Mouse (Mus musculus): ENCODE data around the gene Lrrc74b. TPM values are rescaled to one million over a fixed set of nuclear protein-coding genes. Genes with fewer than 3 reads are reported as not detected.

The Lrrc74b gene
- polyA plus RNA-seq, 1 experiment from 2014 or later = 0.23 TPM

DNA sequence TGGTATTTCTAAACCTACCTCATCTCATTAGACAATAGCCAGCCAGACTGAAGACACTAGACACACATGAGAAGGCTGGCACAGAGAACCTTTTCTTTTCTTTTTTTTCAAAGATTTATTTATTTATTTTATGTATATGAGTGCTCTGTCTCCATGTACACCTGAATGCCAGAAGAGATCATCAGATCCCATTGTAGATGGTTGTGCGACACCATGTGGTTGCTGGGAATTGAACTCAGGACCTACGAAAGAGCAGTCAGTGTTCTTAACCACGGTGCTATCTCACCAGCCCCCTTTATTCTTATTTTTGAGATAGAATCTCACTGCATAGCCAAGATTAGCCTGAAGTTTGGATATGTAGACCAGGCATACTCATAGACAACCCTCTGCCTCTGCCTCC lies 24.5 kb downstream of the Lrrc74b start:
- H3K4me1 ChIP-seq = peaks cover 6% of the 10 kb centered on the region
- H3K4me3 ChIP-seq (replicated peaks) = no peak overlapping the region
- H3K36me3 ChIP-seq = no peaks in the 10 kb centered on the region
- H3K9ac ChIP-seq = no peak overlapping the region
- H3K9me3 ChIP-seq (replicated peaks) = no peaks in the 10 kb centered on the region
- H3K4me2 ChIP-seq = no peak overlapping the region
- 94% methylated on average over 3 of the region's 3 CpGs for WGBS
- H3K27ac ChIP-seq = no peak overlapping the region
- ATAC-seq (replicated peaks; ENCODE audit: low FRiP score) = no peak
- H3K27me3 ChIP-seq = peaks cover 4% of the 10 kb centered on the region; the same call in 1 of the 2 replicates

DNA sequence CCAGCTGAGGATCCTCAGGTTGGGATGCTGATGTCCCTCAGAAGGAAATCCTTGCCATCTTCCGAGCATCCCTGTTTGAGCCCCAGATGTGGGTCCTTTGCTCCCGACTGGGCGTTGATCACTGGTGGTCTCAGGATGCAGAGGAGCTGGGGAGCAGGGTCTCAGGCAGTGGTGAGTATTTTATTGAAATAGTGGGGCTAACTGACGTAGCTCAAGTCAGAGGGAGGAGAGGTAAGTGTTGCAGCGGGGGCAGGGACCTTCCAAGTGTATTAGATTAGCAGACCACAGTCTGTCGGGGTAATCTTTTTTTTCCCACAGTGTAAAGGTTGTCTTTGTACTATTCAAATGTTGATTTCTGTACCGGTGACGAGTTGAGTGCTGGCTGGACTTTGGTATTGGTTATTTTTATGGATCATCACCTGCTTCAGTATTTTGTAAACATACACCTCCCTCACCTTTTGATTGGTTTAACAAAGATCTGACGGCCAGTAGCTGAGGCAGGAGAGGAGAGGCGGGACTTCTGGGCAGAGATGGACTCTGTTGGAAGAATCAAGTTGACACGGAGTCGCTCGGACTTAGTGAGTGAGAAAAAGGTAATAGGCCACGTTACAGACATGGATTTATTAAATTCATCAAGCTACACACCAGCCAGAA lies 28.2 kb downstream of the Lrrc74b start:
- Histone ChIP-seq H3K4me1 (peaks cover 25% of the 10 kb centered on the region), H3K27ac (no peak overlapping the region), H3K4me3 (replicated peaks) (no peak overlapping the region), H3K9me3 (replicated peaks) (no peaks in the 10 kb centered on the region), H3K36me3 (peaks cover 18% of the 10 kb centered on the region), H3K9ac (no peak overlapping the region), H3K4me2 (no peak overlapping the region), H3K27me3 (no peaks in the 10 kb centered on the region)
- 76% methylated on average over 14 of the region's 14 CpGs for WGBS
- ATAC-seq (replicated peaks; ENCODE audit: low FRiP score) = no peak

DNA sequence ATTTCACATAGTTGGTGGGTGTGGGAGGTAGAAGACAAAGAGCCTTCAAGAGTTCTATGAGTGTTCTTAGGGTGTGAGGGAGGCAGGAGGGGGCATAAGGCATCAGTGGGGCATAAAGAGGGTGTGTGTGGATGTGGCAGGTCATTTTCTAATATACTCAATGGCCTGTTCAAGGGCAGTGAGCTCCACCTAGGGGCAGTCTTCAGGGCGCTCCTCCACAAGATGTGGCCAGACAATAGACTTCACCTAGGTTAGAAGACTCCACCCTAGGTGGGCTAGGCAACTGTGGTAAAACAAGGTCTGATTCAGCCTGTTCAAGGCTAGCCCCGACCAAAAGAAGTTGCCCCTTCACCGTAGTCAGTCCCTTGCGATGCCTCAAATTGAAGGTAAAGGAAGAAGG lies 28.8 kb downstream of the Lrrc74b start:
- H3K36me3 ChIP-seq = peaks cover 24% of the 10 kb centered on the region
- H3K4me3 ChIP-seq (replicated peaks) = peak overlapping the region; percentile 79; the same call in 1 of the 2 replicates
- no peak overlapping the region for H3K27ac ChIP-seq
- 0 out of 2 replicates have a peak overlapping the region, but pooled peaks have one; percentile 79 for H3K4me2 ChIP-seq
- H3K27me3 ChIP-seq = no peaks in the 10 kb centered on the region
- peaks cover 25% of the 10 kb centered on the region for H3K4me1 ChIP-seq
- no peak overlapping the region for H3K9ac ChIP-seq
- 64% methylated on average over 4 of the region's 4 CpGs for WGBS
- no peak for ATAC-seq (replicated peaks; ENCODE audit: low FRiP score)
- H3K9me3 ChIP-seq (replicated peaks) = no peaks in the 10 kb centered on the region

DNA sequence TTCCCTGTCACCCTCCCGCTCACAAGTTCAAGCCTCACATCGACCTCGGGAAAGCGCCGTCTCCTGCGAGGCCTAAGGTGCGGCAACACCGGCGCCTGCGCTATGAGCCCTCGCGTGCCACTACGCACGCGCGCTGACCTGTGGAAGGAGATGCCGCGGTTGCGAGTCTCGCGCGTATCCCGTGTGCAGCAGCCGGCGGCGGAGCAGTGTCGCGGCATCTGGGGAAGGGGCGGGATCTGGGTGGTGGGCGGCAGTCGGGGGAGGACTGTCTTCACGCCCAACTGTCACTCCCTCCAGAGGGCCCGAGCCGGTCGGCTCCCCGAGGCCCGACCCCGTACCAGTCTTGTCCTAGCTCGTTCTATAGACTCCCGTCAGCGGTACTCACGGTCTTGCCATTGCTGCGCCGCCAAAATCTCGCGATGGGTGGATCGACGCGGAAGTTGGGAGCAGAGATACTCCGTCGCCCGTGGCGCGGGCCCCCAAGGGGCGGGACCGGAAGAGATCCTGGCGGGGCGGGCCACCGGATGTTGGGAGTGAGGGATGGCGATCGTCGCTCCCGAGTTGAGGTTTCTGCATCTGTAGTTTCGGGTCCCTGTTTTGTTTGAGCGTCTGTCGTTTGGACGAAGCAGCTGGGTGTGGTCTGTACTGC lies 30.3 kb downstream of the Lrrc74b start, which contains the start of gene Thap7:
Thap7 (minus strand) TSS at position 497 of the 649 bp plus-strand sequence.
- peaks cover 25% of the 10 kb centered on the region for H3K4me1 ChIP-seq
- peak within 1 kb of the TSS; percentile 79 for H3K4me3 ChIP-seq (replicated peaks)
- no peaks in the 10 kb centered on the region for H3K9me3 ChIP-seq (replicated peaks)
- H3K9ac ChIP-seq = peak within 1 kb of the TSS; percentile 78
- no peaks in the 10 kb centered on the region for H3K27me3 ChIP-seq
- H3K36me3 ChIP-seq = peaks cover 39% of the 10 kb centered on the region
- under 1% methylated on average over 67 of the region's 67 CpGs for WGBS
- peak within 1 kb of the TSS; percentile 79 for H3K4me2 ChIP-seq
- peak within 1 kb of the TSS; percentile 98 for H3K27ac ChIP-seq
- ATAC-seq (replicated peaks; ENCODE audit: low FRiP score) = peak; percentile 97

DNA sequence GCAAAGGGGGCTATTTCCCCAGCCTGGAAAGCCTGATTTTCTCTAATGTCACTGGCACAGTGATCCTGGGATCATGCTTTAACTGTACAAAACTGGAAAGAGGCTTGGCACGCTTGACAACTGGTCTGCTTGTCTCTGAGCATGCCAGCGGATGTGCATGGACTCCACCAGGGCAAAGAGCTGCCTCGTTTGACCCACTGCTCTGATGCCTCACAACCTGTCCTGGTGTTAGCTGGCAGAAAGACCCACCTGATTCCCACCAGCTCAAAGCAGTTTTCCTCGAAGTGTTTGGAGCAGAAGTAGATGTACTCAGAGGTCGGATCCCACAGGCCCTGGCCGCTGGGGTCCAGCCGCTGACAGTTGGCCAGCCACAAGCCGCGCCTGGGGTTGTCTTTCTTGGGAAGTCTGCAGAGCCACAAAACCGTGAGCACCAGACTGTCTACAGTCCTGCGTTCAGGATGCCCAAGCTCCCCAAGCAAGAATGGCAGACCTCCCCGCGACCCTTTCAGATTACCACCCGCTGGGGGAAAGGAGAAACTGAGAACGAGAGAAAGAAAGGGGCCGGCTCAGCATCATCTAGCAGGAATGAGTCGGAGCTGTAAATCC lies 31.0 kb downstream of the Lrrc74b start:
- Histone ChIP-seq H3K27me3 (no peaks in the 10 kb centered on the region), H3K4me2 (peak overlapping the region; percentile 79), H3K27ac (peak overlapping the region; percentile 98), H3K9me3 (replicated peaks) (no peaks in the 10 kb centered on the region), H3K4me3 (replicated peaks) (peak overlapping the region; percentile 79), H3K36me3 (peaks cover 46% of the 10 kb centered on the region), H3K4me1 (peaks cover 25% of the 10 kb centered on the region), H3K9ac (peak overlapping the region; percentile 78)
- ATAC-seq (replicated peaks; ENCODE audit: low FRiP score) = 0 out of 2 replicates have a peak, but pooled peaks have one; percentile 2
- 13% methylated on average over 17 of the region's 17 CpGs for WGBS

DNA sequence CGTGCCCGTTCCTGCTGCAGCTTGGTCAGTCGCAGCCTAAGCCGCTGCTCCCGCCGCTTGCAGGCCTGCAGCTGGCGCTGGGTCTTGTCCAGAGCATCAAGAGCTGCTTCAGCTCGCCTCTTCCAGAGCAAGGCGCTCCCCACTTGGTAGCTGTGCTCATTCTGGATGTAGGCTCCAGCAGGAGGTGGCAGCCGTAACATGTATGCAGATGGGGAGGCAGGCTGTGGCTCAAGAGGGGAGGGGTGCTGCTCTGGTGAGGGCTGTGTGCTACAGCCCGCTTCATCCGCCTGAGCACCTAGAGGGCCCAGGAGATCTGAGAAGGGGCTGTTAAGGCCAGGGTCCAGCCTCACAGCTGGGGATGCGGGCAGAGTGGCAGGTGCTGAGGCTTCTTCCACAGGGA lies 32.8 kb downstream of the Lrrc74b start:
- Histone ChIP-seq H3K4me1 (peaks cover 25% of the 10 kb centered on the region), H3K9ac (no peak overlapping the region), H3K36me3 (peaks cover 62% of the 10 kb centered on the region), H3K4me3 (replicated peaks) (no peak overlapping the region), H3K9me3 (replicated peaks) (no peaks in the 10 kb centered on the region), H3K27me3 (no peaks in the 10 kb centered on the region), H3K4me2 (no peak overlapping the region), H3K27ac (no peak overlapping the region)
- ATAC-seq (replicated peaks; ENCODE audit: low FRiP score) = no peak
- 88% methylated on average over 13 of the region's 13 CpGs for WGBS

DNA sequence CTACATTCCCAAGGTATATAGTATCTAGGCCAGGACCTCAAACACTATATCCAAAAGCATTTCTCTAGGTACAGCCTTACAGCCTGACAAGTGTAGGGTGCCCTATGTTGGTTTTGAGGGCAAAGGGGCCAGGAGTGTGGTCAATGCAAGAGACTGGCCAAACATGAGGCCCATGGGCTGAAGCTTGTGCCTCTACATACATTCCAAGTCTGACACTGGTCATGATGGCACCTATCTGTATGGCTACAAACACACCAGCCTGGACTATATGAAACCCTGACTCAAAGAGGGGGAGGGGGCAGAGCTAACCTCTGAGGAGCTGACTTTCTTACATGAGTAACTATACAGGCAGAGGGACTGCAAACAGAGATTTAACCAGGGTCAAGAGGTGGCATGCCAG lies 33.4 kb downstream of the Lrrc74b start:
- Histone ChIP-seq H3K36me3 (peaks cover 68% of the 10 kb centered on the region), H3K27me3 (no peaks in the 10 kb centered on the region), H3K4me1 (peaks cover 25% of the 10 kb centered on the region), H3K27ac (no peak overlapping the region), H3K9ac (no peak overlapping the region), H3K4me3 (replicated peaks) (no peak overlapping the region), H3K4me2 (no peak overlapping the region), H3K9me3 (replicated peaks) (no peaks in the 10 kb centered on the region)
- ATAC-seq (replicated peaks; ENCODE audit: low FRiP score) = no peak

DNA sequence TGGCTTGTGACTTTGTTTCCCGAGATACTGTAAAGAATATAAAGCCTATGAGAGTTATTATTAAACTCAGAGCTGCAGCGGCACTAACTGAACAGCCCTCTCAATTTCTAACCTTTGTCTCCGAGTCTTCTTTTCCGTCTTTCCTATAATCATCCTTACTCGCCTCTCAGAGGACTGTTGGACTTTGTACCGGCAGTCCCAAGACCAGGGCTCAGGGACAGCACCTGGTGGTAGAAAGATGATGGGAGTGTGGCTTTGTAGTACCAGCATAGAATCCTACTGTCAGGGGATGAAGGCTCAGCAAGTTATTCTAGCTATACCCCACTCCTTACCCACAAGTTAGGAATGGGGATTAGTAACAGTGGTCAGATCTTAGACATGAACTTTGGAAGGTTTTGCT lies 34.8 kb downstream of the Lrrc74b start:
- Histone ChIP-seq H3K27me3 (no peaks in the 10 kb centered on the region), H3K4me2 (no peak overlapping the region), H3K27ac (peak overlapping the region; percentile 54), H3K4me3 (replicated peaks) (no peak overlapping the region), H3K4me1 (peaks cover 16% of the 10 kb centered on the region), H3K36me3 (peaks cover 82% of the 10 kb centered on the region), H3K9me3 (replicated peaks) (no peaks in the 10 kb centered on the region), H3K9ac (no peak overlapping the region)
- 91% methylated on average over 6 of the region's 6 CpGs for WGBS
- no peak for ATAC-seq (replicated peaks; ENCODE audit: low FRiP score)

DNA sequence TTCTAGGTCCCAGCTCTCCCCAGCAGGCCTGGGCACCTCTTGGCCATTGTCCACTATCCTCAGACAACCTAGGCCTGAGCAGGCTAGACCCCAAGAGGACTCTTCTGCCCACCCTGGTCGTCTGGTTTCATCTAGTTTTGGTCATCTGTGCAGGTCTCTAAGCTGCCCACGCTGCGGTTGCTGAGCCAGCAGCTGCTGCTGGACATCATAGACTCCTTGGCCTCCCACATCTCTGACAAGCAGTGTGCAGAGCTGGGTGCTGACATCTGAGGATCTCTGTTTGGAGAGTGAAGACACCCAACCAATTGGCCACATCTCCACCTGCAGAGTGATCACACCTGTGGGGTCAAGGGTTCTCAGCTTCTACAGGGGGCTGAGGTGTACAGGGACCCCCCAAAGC lies 35.5 kb downstream of the Lrrc74b start:
- no peak for ATAC-seq (replicated peaks; ENCODE audit: low FRiP score)
- Histone ChIP-seq H3K9ac (no peak overlapping the region), H3K27me3 (no peaks in the 10 kb centered on the region), H3K4me3 (replicated peaks) (no peak overlapping the region), H3K4me2 (no peak overlapping the region), H3K9me3 (replicated peaks) (no peaks in the 10 kb centered on the region), H3K36me3 (peaks cover 89% of the 10 kb centered on the region), H3K4me1 (peaks cover 15% of the 10 kb centered on the region), H3K27ac (peak overlapping the region; percentile 54; the same call in 1 of the 2 replicates)
- WGBS = 83% methylated on average over 3 of the region's 3 CpGs

DNA sequence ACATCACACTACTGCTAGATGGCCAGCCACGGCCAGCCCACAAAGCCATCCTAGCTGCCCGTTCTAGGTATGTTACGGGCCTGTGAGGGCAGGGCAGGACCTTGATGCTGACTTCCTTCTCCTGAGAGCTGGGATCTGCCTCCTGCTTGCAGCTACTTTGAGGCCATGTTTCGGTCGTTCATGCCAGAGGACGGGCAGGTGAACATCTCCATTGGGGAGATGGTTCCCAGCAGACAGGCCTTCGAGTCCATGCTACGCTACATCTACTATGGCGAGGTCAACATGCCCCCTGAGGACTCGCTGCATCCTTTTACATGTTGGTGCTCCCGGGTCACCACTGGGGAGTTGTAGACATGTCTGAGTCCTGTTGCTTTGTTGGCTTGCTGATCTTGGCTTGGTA lies 36.9 kb downstream of the Lrrc74b start:
- no peak overlapping the region for H3K27ac ChIP-seq
- H3K4me2 ChIP-seq = no peak overlapping the region
- no peak for ATAC-seq (replicated peaks; ENCODE audit: low FRiP score)
- WGBS = 89% methylated on average over 11 of the region's 11 CpGs
- no peaks in the 10 kb centered on the region for H3K9me3 ChIP-seq (replicated peaks)
- peaks cover 98% of the 10 kb centered on the region for H3K36me3 ChIP-seq
- peaks cover 5% of the 10 kb centered on the region; the same call in 1 of the 2 replicates for H3K4me1 ChIP-seq
- no peak overlapping the region for H3K9ac ChIP-seq
- no peaks in the 10 kb centered on the region for H3K27me3 ChIP-seq
- H3K4me3 ChIP-seq (replicated peaks) = no peak overlapping the region

DNA sequence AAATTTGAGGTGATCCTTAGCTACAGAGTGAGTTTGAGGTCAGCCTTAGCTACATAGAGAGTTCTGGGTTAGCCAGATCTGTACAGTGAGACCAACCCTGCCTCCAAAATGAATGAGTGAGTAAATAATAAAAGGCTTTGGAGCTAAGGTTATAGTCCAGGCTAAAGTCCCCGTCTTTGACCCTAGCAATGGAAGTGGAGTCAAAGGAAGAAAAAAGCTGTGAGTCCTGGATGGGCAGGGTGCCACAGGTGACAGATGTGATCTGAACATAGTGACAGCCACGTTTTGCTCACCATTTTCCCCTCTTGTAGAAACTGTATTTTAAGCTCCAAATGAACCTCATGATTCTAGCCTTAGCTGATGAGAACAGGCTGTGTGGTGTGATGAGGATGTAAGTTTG lies 42.1 kb downstream of the Lrrc74b start:
- Histone ChIP-seq H3K9ac (no peak overlapping the region), H3K4me3 (replicated peaks) (no peak overlapping the region), H3K36me3 (peaks cover 96% of the 10 kb centered on the region), H3K27me3 (no peaks in the 10 kb centered on the region), H3K27ac (no peak overlapping the region), H3K9me3 (replicated peaks) (no peaks in the 10 kb centered on the region), H3K4me2 (no peak overlapping the region), H3K4me1 (no peaks in the 10 kb centered on the region)
- ATAC-seq (replicated peaks; ENCODE audit: low FRiP score) = no peak
- 86% methylated on average over 2 of the region's 2 CpGs for WGBS

DNA sequence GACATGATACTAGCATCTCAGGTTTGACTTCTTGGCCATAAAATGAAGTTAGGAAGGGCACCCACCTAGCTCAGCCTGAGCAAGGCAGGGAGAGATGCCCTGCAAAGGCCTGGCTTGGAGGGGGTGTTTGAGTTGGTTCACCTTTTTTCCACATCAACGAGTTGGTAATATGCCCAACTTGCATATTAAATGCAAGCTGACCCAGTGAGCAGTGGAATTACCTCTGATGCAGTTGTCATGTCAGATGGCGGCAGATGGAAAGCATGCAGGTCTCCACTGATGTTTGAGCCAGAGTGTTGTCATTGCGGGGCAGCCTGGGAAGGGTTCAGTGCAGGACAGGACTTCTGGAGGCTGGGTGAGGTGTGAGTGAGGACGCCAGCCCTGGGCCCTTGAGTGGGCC lies 49.6 kb downstream of the Lrrc74b start:
- no peaks in the 10 kb centered on the region for H3K27me3 ChIP-seq
- H3K36me3 ChIP-seq = peaks cover 56% of the 10 kb centered on the region
- H3K4me3 ChIP-seq (replicated peaks) = no peak overlapping the region
- no peak overlapping the region for H3K4me2 ChIP-seq
- 91% methylated on average over 4 of the region's 4 CpGs for WGBS
- no peak for ATAC-seq (replicated peaks; ENCODE audit: low FRiP score)
- no peak overlapping the region for H3K27ac ChIP-seq
- H3K4me1 ChIP-seq = peaks cover 21% of the 10 kb centered on the region
- H3K9ac ChIP-seq = no peak overlapping the region
- no peaks in the 10 kb centered on the region for H3K9me3 ChIP-seq (replicated peaks)

Measured in kidney, embryonic 15.5 days (tissue).